Mouse (Mus musculus): ENCODE data around the gene Hs1bp3. TPM values are rescaled to one million over a fixed set of nuclear protein-coding genes. Genes with fewer than 3 reads are reported as not detected.

Gene Hs1bp3
- polyA plus RNA-seq, 1 experiment from 2014 or later: 19.0 TPM

DNA sequence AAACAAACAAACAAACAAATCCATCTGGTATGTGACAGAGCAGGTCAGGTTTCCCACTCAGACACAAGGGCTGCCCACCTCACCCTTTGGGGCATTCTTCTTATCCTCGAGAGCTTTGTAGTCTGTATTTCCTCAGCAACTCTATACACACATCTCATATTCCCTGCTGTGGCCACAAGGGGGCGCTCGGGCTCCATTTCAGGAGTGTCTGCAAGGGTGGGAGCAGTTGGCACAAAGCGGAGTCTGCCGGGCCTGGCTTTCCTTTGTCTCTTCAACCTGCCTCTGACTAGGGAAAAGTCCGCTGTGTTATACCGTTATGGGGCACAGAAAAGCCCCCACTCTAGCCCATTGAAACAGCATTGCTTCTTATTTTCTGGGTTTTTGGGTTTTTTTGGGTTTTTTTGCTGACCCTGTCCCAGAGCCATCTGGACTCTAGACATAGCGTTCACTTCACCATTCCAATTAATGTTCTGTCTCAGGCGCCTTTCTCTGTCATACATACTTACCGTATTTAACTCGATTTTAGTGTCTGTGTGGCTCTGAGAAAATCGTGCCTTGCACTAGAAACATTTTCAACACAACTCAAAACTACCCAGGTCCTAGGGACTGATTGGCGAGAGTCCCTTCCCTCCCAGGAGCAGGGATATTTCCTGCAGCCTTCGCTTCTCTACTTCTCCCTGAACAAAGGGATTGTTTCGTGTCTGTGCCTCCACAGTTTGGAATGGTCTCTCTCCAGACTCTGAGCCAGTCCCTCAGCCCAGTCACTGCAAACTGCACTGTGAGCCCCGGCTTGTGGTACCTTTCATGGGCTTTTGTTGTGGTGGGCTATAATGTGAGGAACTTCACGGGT is 13.8 kb downstream of the Hs1bp3 start:
- peaks cover 9% of the 10 kb centered on the region for H3K4me1 ChIP-seq
- no peaks in the 10 kb centered on the region for H3K27me3 ChIP-seq
- peaks cover 49% of the 10 kb centered on the region for H3K36me3 ChIP-seq
- H3K9me3 ChIP-seq: no peaks in the 10 kb centered on the region
- no peak overlapping the region for H3K4me3 ChIP-seq
- peak; percentile 68 for ATAC-seq (ENCODE audit: insufficient number of reproducible peaks, insufficient read depth, low FRiP score, low TSS enrichment, low read depth)
- 30% methylated on average over 17 of the region's 17 CpGs for WGBS
- H3K4me2 ChIP-seq: no peak overlapping the region
- peak overlapping the region; percentile 24 for H3K27ac ChIP-seq
- 0 out of 2 replicates have a peak overlapping the region, but pooled peaks have one; percentile 41 for H3K9ac ChIP-seq

DNA sequence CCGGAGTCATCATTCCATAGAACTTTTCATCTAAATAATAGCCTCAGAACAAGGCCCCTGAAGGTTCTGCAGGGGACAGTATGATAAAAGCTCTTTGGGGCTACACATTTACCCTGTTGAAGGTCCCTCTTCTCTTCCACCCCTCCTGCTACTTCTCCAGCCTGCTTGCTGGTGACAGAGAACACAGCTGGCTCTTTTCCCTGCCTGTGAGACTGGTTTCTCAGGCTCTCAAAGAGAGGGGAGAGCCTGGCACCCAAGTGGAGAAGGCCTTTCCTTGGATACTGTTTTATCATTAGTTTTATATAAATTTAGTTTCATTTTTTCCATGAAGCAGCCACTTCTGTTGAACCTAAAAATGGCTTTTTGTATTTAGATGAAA is 14.4 kb downstream of the Hs1bp3 start:
- no peaks in the 10 kb centered on the region for H3K9me3 ChIP-seq
- WGBS: 72% methylated on average over 1 of the region's 1 CpGs
- no peak overlapping the region for H3K4me2 ChIP-seq
- no peaks in the 10 kb centered on the region for H3K27me3 ChIP-seq
- no peak overlapping the region for H3K4me3 ChIP-seq
- H3K27ac ChIP-seq: peak overlapping the region; percentile 24; the same call in 1 of the 2 replicates
- peaks cover 9% of the 10 kb centered on the region for H3K4me1 ChIP-seq
- peaks cover 46% of the 10 kb centered on the region for H3K36me3 ChIP-seq
- no peak for ATAC-seq (ENCODE audit: insufficient number of reproducible peaks, insufficient read depth, low FRiP score, low TSS enrichment, low read depth)
- no peak overlapping the region for H3K9ac ChIP-seq

DNA sequence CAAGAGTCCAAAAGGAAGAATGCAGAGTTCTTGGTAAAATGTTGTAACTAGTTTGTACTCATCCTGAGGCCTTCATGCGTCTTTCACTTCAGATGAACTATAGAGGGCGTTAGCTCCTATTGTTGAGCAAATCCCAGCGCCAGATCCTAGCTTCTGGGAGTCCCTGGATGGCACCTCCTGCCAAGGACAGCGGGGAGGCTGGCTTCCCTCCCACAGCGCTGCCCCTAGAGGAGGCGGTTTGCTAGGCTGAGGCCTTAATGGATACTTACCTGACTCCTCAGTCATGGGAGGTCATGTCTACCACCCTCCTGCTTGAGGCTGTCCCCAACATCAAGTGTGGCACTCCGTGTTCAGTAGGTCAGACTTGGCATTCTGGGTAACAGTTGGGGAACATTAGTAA is 16.0 kb downstream of the Hs1bp3 start:
- peaks cover 50% of the 10 kb centered on the region for H3K36me3 ChIP-seq
- peaks cover 9% of the 10 kb centered on the region for H3K4me1 ChIP-seq
- H3K4me2 ChIP-seq: no peak overlapping the region
- 95% methylated on average over 7 of the region's 7 CpGs for WGBS
- H3K27me3 ChIP-seq: no peaks in the 10 kb centered on the region
- H3K9me3 ChIP-seq: no peaks in the 10 kb centered on the region
- no peak overlapping the region for H3K9ac ChIP-seq
- no peak for ATAC-seq (ENCODE audit: insufficient number of reproducible peaks, insufficient read depth, low FRiP score, low TSS enrichment, low read depth)
- H3K27ac ChIP-seq: no peak overlapping the region
- no peak overlapping the region for H3K4me3 ChIP-seq

DNA sequence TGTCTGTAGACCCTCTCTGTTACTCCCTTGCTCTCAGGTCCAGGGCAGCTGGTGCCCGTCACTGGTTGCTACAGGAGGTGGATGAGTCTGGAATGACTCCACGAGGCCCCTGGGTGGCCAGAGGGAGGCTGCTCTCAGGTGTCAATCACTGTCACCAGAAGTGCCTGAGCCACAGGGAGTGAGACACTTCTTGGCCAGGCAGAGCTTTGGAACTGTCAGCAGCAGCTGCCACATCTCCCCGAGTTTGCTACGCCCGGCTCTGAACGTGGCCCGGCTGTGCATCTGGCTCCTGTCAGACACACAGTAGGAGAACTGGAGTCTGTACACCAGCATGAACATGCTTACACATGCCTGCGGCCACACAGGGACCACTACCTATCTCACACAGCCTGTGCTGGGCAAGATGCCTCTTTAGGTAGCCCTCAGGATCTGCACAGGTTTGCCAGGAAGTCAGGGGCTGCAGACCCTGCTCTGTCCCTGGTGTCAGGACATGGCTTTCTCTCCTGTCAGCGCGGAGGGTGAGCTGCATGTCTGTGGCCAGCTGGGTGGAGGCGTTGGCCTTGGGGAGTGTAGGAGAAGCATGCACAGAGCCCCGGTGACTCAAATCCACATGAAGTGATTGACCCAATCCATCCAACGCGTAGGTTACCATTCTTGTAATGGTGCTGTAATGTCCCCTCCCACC is 18.4 kb downstream of the Hs1bp3 start:
- Histone ChIP-seq H3K27me3 (no peaks in the 10 kb centered on the region), H3K9ac (no peak overlapping the region), H3K9me3 (no peaks in the 10 kb centered on the region), H3K4me3 (no peak overlapping the region), H3K4me2 (no peak overlapping the region), H3K36me3 (peaks cover 53% of the 10 kb centered on the region), H3K4me1 (peaks cover 9% of the 10 kb centered on the region), H3K27ac (0 out of 2 replicates have a peak overlapping the region, but pooled peaks have one; percentile 7)
- no peak for ATAC-seq (ENCODE audit: insufficient number of reproducible peaks, insufficient read depth, low FRiP score, low TSS enrichment, low read depth)
- 67% methylated on average over 14 of the region's 14 CpGs for WGBS

DNA sequence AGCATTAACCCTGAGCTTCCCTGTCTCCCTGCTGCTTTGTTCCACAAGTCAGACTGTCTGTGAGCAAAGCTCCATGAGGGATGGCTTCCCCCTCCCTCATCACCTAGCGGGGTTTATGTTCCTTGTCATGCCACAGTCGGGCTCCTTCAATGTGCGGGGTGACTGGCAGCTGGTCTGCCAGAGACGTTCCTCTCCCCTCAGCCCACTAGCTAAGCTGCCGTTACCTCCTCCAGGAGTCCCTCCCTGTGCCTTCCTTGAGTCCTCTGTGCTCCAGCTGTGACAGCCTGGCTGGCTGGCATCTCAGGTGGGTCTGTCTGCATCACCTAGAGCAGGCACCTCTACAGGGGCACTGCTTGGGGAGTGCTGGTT is 18.9 kb downstream of the Hs1bp3 start:
- ATAC-seq (ENCODE audit: insufficient number of reproducible peaks, insufficient read depth, low FRiP score, low TSS enrichment, low read depth): no peak
- 67% methylated on average over 5 of the region's 5 CpGs for WGBS
- no peak overlapping the region for H3K27ac ChIP-seq
- no peaks in the 10 kb centered on the region for H3K9me3 ChIP-seq
- H3K4me3 ChIP-seq: no peak overlapping the region
- H3K9ac ChIP-seq: no peak overlapping the region
- peaks cover 59% of the 10 kb centered on the region for H3K36me3 ChIP-seq
- no peak overlapping the region for H3K4me2 ChIP-seq
- H3K27me3 ChIP-seq: no peaks in the 10 kb centered on the region
- peaks cover 6% of the 10 kb centered on the region for H3K4me1 ChIP-seq

DNA sequence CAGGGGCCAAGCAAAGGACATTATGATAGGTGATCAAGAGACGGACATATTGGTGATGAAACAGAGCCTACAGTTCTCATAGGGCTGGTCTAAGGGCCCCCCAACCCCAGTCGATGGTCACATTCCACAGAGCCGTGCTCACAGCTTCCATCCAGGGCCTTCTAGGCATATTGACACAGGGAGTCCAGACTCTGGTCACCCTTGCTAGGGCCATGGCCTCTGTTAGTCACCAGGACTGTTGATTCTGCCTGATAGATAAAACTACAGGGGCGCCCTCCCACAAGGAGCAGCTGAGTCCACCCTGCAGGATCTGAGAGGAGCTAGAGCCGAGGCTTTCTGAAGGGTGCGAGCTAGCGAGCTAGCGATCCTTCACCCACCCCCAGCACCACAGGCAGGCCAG is 20.4 kb downstream of the Hs1bp3 start:
- Histone ChIP-seq H3K4me2 (no peak overlapping the region), H3K27me3 (no peaks in the 10 kb centered on the region), H3K4me3 (no peak overlapping the region), H3K27ac (no peak overlapping the region), H3K9ac (no peak overlapping the region), H3K4me1 (no peaks in the 10 kb centered on the region), H3K9me3 (no peaks in the 10 kb centered on the region), H3K36me3 (peaks cover 68% of the 10 kb centered on the region)
- 93% methylated on average over 8 of the region's 8 CpGs for WGBS
- ATAC-seq (ENCODE audit: insufficient number of reproducible peaks, insufficient read depth, low FRiP score, low TSS enrichment, low read depth): no peak

DNA sequence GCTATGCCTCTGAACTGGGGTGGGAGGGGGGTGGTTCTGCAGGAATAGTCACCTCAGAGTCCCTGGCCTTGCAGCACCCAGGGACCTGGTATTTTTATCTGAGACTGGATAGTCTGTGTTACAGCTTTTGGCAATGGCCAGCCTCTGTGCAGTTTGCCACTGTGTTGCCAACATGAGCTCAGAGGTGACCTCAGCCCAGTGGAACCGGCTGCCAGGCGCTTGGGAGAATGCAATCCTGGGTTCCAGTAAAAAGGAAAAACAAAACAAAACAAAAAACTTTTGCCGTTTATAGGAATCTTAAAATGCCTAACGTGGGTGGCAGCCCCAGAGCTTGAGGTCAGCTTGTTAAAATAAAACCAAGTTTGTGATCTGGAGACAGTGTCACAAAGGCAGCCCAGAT is 21.0 kb downstream of the Hs1bp3 start:
- no peaks in the 10 kb centered on the region for H3K27me3 ChIP-seq
- no peak for ATAC-seq (ENCODE audit: insufficient number of reproducible peaks, insufficient read depth, low FRiP score, low TSS enrichment, low read depth)
- H3K36me3 ChIP-seq: peaks cover 73% of the 10 kb centered on the region
- H3K4me1 ChIP-seq: no peaks in the 10 kb centered on the region
- WGBS: 86% methylated on average over 4 of the region's 4 CpGs
- H3K9ac ChIP-seq: no peak overlapping the region
- H3K4me3 ChIP-seq: no peak overlapping the region
- H3K27ac ChIP-seq: no peak overlapping the region
- no peak overlapping the region for H3K4me2 ChIP-seq
- H3K9me3 ChIP-seq: no peaks in the 10 kb centered on the region

DNA sequence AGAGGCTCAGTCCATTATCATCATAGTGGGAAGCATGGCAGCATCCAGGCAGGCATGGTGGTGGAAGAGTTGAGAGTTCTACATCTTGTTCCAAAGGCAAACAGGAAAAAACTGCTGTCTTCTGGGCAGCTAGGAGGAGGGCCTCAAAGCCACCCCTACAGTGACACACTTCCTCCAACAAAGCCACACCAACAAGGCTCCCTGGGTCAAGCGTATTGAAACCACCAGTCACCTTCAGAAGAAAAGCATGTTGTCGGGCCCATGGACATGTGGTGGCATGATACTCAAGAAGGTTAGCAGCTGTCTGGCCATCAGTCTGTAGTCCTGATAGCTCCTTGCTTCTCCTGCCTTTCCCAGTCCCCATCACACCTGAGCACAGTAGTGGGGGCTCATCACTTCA is 22.3 kb downstream of the Hs1bp3 start:
- Histone ChIP-seq H3K36me3 (peaks cover 65% of the 10 kb centered on the region), H3K4me1 (0 out of 2 replicates have a peak, but pooled peaks cover 2% of the 10 kb centered on the region), H3K27ac (no peak overlapping the region), H3K9ac (no peak overlapping the region), H3K9me3 (no peaks in the 10 kb centered on the region), H3K4me3 (no peak overlapping the region), H3K4me2 (no peak overlapping the region), H3K27me3 (no peaks in the 10 kb centered on the region)
- no peak for ATAC-seq (ENCODE audit: insufficient number of reproducible peaks, insufficient read depth, low FRiP score, low TSS enrichment, low read depth)
- WGBS: 95% methylated on average over 2 of the region's 2 CpGs

DNA sequence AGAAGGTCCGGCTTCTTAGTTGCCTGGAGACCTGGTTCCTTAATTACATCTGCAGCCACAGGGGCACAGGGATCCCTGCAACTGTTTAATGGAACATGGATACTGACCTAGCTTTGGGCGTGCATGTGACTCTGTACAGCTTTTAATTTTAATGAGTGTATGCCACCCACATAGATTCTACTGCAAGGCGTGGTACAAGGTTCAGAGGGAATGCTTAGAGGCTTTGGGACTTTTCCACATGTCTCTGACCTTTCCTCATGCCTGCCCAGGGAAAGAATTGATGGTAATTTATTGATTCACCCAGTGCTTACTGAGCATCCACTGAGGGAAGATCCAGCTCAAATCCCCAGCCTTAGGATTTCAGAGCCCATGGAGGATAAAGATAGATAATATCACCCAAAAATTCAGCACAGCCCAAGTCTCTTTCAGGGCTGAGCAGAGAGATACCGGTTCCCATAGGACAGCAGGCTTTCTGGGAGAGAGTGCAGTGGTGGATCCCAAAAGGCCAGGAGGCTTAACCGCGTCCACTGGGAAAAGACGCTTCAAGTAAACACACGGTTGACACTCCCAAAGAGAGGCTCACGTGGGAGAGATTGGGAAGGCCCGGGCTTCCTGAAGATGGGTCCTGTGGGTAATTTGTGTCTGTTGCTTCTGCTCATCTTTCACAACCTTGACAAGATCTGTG is 23.5 kb downstream of the Hs1bp3 start:
- 87% methylated on average over 10 of the region's 10 CpGs for WGBS
- no peaks in the 10 kb centered on the region for H3K27me3 ChIP-seq
- no peak for ATAC-seq (ENCODE audit: insufficient number of reproducible peaks, insufficient read depth, low FRiP score, low TSS enrichment, low read depth)
- no peak overlapping the region for H3K4me3 ChIP-seq
- H3K4me1 ChIP-seq: 0 out of 2 replicates have a peak, but pooled peaks cover 2% of the 10 kb centered on the region
- H3K4me2 ChIP-seq: no peak overlapping the region
- H3K9me3 ChIP-seq: no peaks in the 10 kb centered on the region
- H3K9ac ChIP-seq: no peak overlapping the region
- peaks cover 63% of the 10 kb centered on the region for H3K36me3 ChIP-seq
- no peak overlapping the region for H3K27ac ChIP-seq

DNA sequence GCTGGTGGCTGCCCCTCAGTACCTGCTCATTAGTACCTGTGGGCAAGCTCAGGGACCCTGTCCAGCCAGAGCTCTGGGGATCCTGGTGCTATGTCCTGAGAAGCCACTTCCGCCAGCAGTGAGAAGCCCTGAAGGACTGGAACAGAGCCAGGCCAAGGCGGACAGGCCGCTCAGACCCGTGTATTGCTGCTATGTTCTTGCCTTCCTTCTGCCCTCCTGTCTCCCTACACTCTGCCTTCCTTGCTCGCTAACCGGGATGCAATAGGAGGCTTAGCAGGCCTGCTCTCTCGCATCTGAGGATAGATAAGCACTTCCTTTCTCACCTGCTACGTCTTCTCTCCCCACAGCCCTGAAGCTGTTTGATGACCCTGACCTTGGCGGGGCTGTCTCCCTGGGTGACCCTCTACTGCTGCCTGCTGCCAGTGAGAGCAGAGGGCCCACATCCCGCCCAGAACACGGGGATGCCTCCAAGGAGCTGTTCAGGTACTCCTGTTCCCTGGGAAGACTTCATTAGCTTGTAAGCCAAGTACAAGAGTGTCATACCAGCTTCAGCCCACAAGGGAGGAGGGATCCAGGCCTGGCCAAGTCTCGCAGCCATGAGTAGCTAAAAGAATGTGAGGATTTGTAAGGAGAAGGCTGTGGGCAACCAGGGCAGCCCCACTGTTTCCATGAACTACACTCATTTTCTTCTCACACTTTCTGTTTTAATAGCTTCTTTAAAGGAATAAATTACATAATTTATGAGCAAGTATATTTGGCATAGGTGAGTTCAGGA is 24.2 kb downstream of the Hs1bp3 start:
- no peak overlapping the region for H3K27ac ChIP-seq
- no peak for ATAC-seq (ENCODE audit: insufficient number of reproducible peaks, insufficient read depth, low FRiP score, low TSS enrichment, low read depth)
- 0 out of 2 replicates have a peak, but pooled peaks cover 2% of the 10 kb centered on the region for H3K4me1 ChIP-seq
- H3K27me3 ChIP-seq: no peaks in the 10 kb centered on the region
- no peak overlapping the region for H3K4me2 ChIP-seq
- H3K9me3 ChIP-seq: no peaks in the 10 kb centered on the region
- no peak overlapping the region for H3K4me3 ChIP-seq
- peaks cover 64% of the 10 kb centered on the region for H3K36me3 ChIP-seq
- 78% methylated on average over 12 of the region's 12 CpGs for WGBS
- no peak overlapping the region for H3K9ac ChIP-seq

DNA sequence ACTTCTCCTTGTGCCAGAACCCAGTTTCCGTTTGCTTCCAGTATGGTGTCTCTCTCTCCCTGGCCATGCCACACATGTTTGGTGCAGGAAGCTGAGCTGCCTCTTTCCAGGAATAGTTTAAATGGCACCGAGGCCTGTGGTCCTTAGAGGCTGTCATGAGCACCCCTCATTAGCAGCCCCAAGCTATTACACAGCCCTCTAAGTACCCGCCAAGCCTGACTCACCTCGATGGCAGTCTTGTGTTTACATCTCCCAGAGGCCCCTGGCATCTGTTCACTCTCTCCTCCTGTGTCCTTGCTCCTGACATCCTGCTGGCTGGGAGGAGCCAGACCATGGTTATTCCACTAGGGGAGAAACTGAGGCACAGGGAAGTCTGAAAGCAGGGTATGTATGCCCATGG is 25.3 kb downstream of the Hs1bp3 start:
- Histone ChIP-seq H3K9me3 (no peaks in the 10 kb centered on the region), H3K36me3 (peaks cover 67% of the 10 kb centered on the region), H3K9ac (no peak overlapping the region), H3K27me3 (no peaks in the 10 kb centered on the region), H3K4me3 (no peak overlapping the region), H3K4me2 (no peak overlapping the region), H3K4me1 (0 out of 2 replicates have a peak, but pooled peaks cover 2% of the 10 kb centered on the region), H3K27ac (0 out of 2 replicates have a peak overlapping the region, but pooled peaks have one; percentile 28)
- ATAC-seq (ENCODE audit: insufficient number of reproducible peaks, insufficient read depth, low FRiP score, low TSS enrichment, low read depth): no peak
- 72% methylated on average over 4 of the region's 4 CpGs for WGBS

Data from embryonic facial prominence, embryonic 13.5 days (tissue).